Mouse (Mus musculus) neutrophil, adult 65 days (primary cell): ENCODE results near the gene Hjurp. TPM values are rescaled to one million over a fixed set of nuclear protein-coding genes. Genes with fewer than 3 reads are reported as not detected.

ENCODE experiments used
- total RNA-seq: library from RNA; stranded (reverse); gene quantifications from 2 replicates; pipeline ENCODE4 v1.2.4, GENCODE M21; 2023

Hjurp gene
- total RNA-seq, result 194 and 233 TPM in 2 replicates

DNA sequence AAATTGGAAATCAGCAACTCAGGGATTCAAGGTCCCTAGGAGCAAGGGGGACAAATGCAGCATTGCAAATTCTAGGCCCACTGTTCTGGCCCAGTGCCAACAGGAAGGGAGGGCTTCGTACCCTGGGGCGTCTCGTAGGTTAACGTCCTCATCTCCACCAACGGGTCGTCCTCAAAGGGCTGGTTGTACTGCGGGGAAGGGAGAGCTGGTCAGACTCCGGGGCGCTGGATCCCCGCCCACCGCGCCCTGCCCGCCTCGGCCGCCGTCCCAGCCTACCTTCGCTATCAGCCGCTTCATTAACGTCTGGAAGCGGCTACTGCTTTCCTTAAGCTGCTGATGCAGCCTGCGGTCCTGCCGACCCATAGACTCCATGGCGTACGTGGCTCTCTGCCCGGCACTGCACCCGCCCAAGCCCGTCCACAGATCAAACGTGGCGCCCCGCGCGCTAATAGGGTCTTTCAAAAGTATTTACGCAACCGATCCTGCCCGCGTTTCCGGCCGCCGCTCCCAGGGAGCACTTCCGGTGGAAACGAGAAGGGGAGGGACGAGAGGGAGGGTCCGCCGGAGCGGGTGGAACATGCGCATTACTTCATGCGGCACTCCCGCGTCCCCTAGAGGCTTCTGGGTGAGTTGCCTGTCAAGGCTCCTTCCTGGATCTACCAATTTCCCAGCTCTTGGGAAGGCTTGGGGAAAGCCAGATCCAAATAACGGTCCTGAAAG, at the start of gene Hjurp, which contains the start of gene Trpm8:
TSS of gene Hjurp (minus strand) at position 536 of the 720 bp plus-strand sequence.
TSS of gene Trpm8 (plus strand) at position 564 of the 720 bp plus-strand sequence.

GRCm38 (mm10) chr1:88226670-88227379, 50.6 kb downstream of the Hjurp start, which contains the start of gene Mroh2a:
Gene Mroh2a, plus strand, starts transcription at chr1:88226986.

Other genes starting within 250 kb of the Hjurp start
- gene Ugt1a10, start 222.2 kb downstream of the Hjurp start, total RNA-seq, result not detected in 2 replicates
- gene Ugt1a9, start 206.8 kb downstream of the Hjurp start, total RNA-seq, result not detected in 2 replicates
- gene Ugt1a8, start 189.8 kb downstream of the Hjurp start, total RNA-seq, result not detected in 2 replicates
- 99.6 and 115 TPM in 2 replicates for gene Ugt1a7c, start 182.6 kb downstream of the Hjurp start, total RNA-seq
- 35.0 and 48.8 TPM in 2 replicates for gene Ugt1a6b, start 174.4 kb downstream of the Hjurp start, total RNA-seq
- 30.4 and 41.7 TPM in 2 replicates for gene Ugt1a6a, start 142.8 kb downstream of the Hjurp start, total RNA-seq
- gene Ugt1a5, start 111.6 kb downstream of the Hjurp start, total RNA-seq, result 11.7 and 27.4 TPM in 2 replicates
- 7.4 and 19.5 TPM in 2 replicates for gene Ugt1a2, start 77.0 kb downstream of the Hjurp start, total RNA-seq
- gene Dnajb3, start 71.9 kb downstream of the Hjurp start, total RNA-seq, result not detected in 2 replicates
- gene Ugt1a1, start 65.7 kb downstream of the Hjurp start, total RNA-seq, result 9.2 and 16.8 TPM in 2 replicates
- 1.9 and 3.9 TPM in 2 replicates for gene Mroh2a, start 50.6 kb downstream of the Hjurp start, total RNA-seq
- not detected in 2 replicates for gene Trpm8, start within 50 bp of the Hjurp start, total RNA-seq
- gene Spp2, start 129.3 kb upstream of the Hjurp start, total RNA-seq, result not detected in 2 replicates
- not detected in 2 replicates for gene Glrp1, start 232.4 kb upstream of the Hjurp start, total RNA-seq